Mouse (Mus musculus) subcutaneous adipose tissue, adult 2 months (tissue): Measurements from ENCODE around the gene Rtl9. TPM values are rescaled to one million over a fixed set of nuclear protein-coding genes. Genes with fewer than 3 reads are reported as not detected.

Experiments
- polyA plus RNA-seq: library from polyadenylated mRNA; depleted of rRNA; stranded (reverse); fragments of >200 nt; gene quantifications from 2 replicates; pipeline ENCODE4 v1.2.3, GENCODE M21; 2012; ENCODE audit warnings: low replicate concordance; rRNA removed

Gene Rtl9
- polyA plus RNA-seq: 0.34 and 0.69 TPM in 2 replicates

GRCm38 (mm10) chrX:143099044-143099754 is at the start of gene Rtl9:
Gene Rtl9 (plus strand): TSS chrX:143099594.

Other genes with a start within 250 kb of the Rtl9 start
- 0.85 and 2.2 TPM in 2 replicates for gene Ammecr1, start 132.9 kb upstream of the Rtl9 start, polyA plus RNA-seq